Mouse (Mus musculus) adrenal gland, postnatal 4 days (tissue): Measurements from ENCODE around the gene Fermt1. TPM values are rescaled to one million over a fixed set of nuclear protein-coding genes. Genes with fewer than 3 reads are reported as not detected.

Experiments used
- DNase-seq, 2 experiments: peaks; one replicate each; pipeline ENCODE4 v3.0.0; 2021 to 2022; ENCODE audit warnings: low spot score in 2 of 2, mixed read lengths in 2 of 2
- long read RNA-seq, 2 experiments: library from polyadenylated mRNA; stranded (forward); transcript quantifications; one replicate each; pipeline ENCODE4 v2.0.0; 2021
- total RNA-seq, 2 experiments: library from RNA; stranded (reverse); gene quantifications; 2 replicates each; pipeline ENCODE4 v1.2.3; 2021

Fermt1 gene
- total RNA-seq, result 1 to 10 TPM in 1 of 2 experiments, not detected in 1; 1.9 TPM
- long read RNA-seq, experiment 1, result 0 reads
- long read RNA-seq, experiment 2, partial matches to known transcripts, result 0 of 1 reads
- long read RNA-seq, experiment 2, other reads (novel, unspliced or antisense), result 1 of 1 reads

DNA sequence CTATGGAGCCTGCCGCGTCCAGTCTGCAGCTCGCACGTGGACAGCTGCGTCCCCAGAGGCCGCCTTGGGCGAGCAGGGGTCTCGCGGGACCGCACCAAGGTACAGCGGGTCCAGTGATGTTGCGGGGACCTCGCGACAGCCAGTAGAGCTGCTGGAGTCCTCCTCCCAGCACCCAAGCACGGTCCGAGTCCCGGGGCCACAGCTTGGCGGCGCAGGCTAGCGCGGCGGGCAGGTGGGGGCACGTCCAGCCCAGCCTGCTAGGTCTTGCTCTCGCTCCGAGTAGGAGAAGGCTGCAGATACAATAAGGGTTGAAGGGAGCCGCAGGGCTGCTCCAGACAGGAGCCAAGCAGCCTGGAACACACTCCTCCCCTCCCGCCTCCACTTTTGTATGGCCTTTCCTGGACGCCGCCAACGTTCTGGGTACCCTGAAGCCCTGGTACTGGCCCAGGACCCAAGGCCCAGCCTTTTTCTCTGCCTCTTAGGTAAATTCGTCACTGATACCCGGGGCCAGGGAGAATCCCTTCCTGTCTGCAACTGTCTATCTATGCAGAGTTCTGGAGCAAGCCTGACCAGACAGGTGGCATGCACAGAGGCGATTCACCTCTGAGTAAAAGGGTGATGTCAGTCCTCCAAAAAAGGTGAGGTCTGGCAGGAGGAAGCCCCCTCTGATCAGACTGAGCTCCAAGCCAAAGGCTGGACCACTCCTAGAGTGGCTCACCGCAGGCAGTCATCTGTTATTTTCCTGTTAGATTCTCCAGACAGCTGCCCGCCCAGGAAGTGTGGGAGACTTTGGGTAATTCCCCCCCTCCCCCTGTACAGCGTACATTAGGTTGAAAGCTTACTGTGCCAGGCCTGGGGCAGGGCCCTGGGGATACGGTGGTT lies at the start of gene Fermt1:
Gene Fermt1, minus strand, starts transcription at position 581 of the 882 bp plus-strand sequence.
- no peak for DNase-seq

DNA sequence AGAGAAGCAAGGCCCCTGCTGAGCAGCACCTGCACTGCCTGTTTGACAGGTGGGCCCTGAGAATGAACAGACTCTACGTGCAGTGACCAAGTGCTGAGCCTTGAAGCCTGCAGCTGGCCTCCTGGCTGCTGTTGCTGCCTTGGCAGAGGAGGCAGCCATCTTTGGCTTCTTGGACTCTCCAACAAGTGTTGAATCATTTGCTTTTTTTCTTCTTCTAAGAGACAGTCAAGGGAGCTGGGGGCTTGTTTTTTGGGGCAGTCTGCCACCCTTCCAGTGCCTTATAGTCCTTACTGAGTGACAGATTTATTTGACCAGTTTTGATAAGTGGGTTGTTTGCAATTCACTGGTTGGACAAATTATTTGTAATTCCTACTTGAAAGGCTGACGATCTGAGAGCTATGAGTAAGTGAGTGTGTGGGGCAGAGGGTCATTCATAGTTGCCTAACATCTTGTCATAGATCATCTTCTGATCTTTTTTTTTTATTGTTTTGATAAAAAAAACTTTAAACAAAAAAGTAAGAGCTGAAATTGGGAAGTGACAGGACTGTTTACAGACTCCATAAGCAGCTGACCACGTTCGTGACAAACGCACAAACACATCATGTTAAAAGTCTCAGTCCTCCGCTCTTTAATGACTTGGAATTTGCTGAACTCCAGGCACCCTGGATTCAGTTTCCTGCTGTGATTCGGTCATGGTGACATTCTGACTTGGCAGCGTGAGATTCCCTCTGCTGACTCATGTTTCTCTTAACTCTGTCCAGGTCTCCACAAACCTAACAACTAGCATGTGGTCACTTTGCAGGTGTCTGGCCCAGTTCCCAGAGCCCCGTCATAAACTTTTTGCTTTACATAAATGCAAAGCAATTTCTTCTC lies 47.2 kb upstream of the Fermt1 start:
- DNase-seq, result no peak

DNA sequence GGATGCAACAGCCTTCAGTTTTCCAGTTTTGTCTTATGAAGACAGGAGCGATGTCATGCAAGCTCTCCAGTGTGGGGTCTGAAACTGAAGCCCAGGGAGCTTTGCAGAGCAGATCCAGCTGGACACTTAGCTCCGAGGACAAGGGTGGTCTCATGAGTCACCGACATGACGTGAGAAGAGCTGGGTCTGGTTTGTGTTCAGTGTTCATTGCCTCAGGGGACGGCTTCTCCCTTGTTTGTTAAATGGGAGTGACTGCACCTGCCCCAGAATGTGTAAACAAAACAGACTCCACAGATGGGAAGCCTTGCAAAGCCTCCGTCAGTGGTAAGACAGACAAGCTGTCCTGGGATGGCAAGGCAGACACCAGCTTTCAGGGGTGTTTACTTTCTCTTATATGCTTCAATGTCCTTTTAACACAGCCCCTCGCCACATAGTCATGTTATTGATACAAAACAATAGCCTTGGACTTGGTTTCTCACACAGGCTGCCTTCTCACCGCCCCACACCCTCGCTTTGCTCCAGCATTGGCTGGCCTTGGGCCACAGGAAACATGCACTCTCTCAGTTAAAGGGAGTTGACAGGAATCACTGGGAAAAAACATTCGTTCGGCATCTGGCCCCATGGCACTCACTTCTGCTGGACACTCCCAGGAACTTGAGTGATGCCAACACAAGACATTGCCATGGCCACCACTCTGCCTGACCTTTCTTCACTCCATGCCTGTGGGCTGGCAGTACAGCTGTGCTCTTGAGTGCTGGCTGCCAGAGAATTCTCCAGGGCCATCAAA lies 44.3 kb upstream of the Fermt1 start:
- DNase-seq, result no peak

- DNase-seq, result no peak
These were observed 27.6 kb upstream of the Fermt1 start for GRCm38 (mm10) chr2:132973346-132973745.

- DNase-seq, result no peak
These were observed 25.1 kb upstream of the Fermt1 start for GRCm38 (mm10) chr2:132970772-132971173.

- DNase-seq, result no peak
These were observed 12.1 kb upstream of the Fermt1 start for GRCm38 (mm10) chr2:132957786-132958185.

GRCm38 (mm10) chr2:132952197-132952596 lies 6.5 kb upstream of the Fermt1 start:
- DNase-seq, result no peak

- DNase-seq, result no peak
These were observed 2.5 kb upstream of the Fermt1 start for GRCm38 (mm10) chr2:132948174-132948573.

DNA sequence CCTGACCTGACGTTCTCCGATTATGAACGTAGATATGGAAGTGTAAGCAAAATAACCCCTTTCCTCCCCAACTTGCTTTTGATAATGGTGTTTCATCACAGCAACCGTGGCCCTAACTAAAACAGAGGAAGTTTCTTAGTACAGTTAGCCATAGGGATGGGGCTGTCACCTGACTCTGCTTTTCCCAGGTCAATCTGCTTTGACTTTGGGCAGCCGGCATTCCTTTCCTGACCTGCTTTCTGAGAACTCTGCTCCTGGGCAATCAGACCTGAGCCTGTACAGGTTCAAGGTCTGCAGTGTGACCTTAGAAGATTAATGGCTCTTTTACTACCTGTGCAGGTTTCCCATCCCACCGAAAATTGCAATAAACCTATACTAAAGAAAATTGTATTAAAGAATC lies 1.3 kb upstream of the Fermt1 start:
- no peak for DNase-seq

DNA sequence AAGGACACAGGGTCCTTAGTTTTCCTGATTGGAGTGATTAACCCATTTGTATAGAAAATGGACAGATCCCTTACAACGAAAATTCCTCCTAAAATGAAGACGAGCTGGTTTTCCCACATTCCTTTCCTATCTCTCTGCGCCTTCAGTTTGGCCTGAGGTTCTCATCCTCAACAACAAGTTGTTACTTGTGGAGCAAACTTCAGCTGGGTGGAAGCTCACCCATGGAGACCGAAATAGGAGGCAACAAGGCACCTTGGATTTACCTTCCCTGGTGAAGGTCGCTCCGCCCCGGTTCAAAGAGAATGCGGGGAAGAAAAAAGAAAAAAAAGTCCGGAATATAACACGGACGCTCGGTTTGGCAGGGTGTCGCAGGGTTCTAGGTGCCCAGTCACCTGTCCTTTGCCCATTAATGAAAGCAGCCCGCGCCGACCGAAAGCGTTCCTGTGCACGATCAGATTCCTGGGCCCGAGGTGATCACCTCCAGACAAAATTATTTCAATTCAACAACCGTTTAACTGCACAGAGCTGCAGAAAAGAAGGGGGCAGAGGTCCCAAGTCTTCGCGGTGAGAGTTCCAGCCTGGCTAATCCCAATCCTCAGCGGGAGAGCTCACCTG lies 888 bp downstream of the Fermt1 start:
- DNase-seq, result no peak

DNA sequence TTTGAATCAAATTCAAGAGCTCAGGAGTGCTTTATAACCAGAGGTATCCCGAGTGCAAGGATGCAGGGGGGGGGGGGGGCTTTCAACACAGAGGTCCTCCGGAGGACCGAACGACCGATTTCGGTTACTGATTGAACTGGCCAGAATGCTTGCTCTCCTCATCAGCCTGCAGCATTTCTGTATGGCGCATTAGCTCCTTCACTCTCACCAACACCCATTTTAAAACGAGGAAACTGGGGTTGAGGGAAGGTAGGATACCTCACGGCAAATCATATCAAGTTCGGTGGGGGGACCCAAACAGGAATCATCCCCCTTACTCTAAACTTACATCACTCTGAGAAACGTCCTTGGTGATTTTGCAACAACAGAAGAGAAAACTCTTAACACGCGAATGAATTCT lies 1.7 kb downstream of the Fermt1 start:
- DNase-seq, result no peak

DNA sequence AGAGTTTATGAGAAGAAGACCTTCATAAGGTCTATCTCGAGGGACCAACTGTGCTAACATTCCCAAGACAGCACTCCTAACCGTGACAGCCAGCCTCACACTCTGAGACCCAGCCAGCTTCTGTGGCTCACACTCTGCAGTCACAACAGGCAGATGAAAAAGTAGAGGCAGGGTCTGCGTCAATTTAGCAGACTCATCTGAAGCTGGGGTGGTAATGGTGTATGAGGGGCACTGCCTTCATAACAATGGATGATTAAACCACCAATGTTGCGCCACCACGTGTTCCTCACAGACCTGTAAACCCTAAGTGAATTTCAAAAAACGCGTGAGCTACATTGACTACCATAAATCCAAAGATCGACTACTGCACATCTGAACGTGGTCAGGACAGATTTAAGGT lies 2.1 kb downstream of the Fermt1 start:
- no peak for DNase-seq

DNA sequence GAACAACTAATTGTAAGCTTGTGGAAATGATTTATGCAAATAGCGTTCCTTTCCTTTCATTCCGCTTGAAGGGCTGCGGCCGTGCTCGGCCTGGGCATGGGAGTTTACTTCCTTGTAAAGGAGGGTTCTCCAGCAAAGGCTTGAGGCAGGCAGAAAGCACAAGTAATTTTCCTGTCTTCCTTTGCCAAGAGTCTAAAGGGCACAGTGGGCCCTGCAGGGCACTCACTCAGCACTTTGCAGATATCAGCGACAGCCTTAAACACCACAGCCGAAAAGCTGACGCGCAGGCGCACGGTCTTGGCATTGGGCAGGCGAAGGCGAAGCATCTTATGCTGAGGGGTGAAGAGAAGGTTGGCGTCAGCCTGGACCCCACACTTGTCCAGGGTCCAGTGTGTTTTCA lies 6.7 kb downstream of the Fermt1 start:
- no peak for DNase-seq

DNA sequence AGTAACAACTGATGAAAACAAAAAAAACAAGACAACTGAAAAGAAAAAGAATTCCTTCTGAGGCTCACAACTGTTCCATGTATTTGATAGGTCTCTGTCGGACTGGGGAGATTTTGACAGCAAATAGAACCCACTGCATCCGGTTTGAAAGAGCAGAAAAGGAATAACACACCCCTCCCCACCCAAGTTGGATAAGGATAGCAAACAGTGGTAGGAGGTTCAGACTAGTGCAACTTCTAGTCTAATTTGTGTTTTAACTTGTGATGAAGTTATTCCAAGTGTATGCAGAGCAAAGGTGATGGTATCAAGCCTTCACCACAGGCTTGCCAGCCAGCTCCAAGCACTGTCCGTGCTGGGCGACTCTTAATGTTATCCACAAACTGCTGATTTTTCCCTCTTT lies 9.5 kb downstream of the Fermt1 start:
- no peak for DNase-seq

GRCm38 (mm10) chr2:132934711-132935110 lies 11.0 kb downstream of the Fermt1 start:
- no peak for DNase-seq

DNA sequence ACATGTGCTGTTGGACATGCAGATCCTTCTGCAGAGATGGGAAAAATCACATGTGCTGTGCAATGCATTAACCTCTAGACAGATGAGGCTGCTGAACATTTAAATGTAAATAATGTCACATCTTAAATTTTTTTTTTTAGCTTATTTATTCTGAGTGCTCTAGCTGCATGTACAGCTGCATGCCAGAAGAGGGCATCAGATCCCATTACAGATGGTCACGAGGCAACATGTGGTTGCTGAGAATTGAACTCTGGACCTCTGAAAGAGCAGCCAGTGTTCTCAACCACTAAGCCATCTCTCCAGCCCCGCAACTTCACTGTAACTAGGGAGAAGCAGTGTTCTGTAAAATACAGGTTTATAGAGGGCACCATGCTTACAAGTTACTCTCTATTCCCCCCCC lies 11.6 kb downstream of the Fermt1 start:
- no peak for DNase-seq

- DNase-seq, result no peak
These were observed 16.7 kb downstream of the Fermt1 start for GRCm38 (mm10) chr2:132928999-132929398.

- no peak for DNase-seq
These were observed 17.8 kb downstream of the Fermt1 start for GRCm38 (mm10) chr2:132927871-132928270.

DNA sequence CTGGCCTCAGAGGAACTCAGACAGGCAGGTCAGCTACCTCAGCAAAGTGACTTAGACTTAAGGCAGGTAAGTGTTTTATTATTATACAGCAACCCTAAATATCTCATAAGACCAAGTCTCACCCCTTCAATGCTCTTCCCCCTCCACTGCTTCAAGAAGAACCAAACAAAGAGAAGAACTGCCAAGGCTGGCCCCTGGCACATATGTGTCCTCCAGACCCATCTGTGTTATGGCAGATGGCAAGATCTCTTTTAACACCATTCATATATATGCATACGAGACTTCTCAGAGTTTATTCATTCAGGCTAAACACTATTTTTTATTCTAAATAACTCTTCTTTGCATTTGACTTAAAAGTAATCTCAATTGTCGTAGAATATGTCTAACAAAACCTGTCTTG lies 18.4 kb downstream of the Fermt1 start:
- DNase-seq, result no peak

DNA sequence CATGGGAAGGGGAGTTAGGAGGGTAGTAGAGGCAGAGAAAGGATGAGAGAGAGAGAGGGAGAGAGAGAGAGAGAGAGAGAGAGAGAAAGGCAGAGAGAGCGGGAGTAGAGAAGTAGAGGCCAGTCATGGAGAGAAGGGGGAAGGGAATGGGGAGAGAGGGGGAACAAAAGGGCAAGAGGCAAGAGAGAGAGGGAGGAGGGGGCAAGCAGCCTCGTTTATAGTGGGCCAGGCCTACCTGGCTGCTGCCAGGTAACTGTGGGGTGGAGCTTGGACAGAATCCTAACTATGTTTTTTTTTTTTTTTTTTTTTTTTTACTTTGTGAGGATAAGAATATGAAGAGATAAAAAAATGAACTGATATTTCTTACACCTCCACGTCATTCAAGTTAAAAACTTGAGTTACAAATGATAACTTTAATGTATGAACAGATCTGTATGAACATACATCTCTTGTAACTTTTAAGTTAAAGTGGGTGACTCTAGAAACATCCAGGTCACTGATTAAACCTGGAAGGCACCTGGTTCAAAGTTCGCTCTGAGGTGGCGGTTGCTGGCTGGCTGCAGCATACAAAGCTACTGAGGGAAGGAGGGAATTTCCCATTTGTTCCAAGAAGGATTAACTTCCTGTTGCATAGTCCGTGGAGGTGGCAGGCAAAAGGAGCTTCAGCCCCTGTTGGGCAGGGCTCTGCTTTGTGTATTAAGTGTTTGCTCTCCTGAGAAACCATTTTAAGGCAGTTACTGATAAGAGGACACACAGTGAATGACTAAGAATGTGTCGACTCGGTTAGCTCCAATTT lies 22.2 kb downstream of the Fermt1 start:
- no peak for DNase-seq
